Mouse (Mus musculus): ENCODE measurements around the gene Gm17657. TPM values are rescaled to one million over a fixed set of nuclear protein-coding genes. Genes with fewer than 3 reads are reported as not detected.

The Gm17657 gene
- polyA plus RNA-seq, 1 experiment from 2014 or later, result not detected

GRCm38 (mm10) chr17:29488257-29488977 lies 61.0 kb downstream of the Gm17657 start:
- DNase-seq (ENCODE audit: low spot score) (no peak), ATAC-seq (ENCODE audit: insufficient read depth, low FRiP score, low TSS enrichment) (no peak)
- Histone ChIP-seq H3K4me3 (ENCODE audit: low read depth, low read length) (no peak overlapping the region), H3K27me3 (ENCODE audit: control insufficient read depth, insufficient read depth, low read length) (no peaks in the 10 kb centered on the region), H3K4me2 (ENCODE audit: low read depth) (peak overlapping the region; percentile 82; the same call in 1 of the 2 replicates), H3K27ac (ENCODE audit: low read depth, low read length) (0 out of 2 replicates have a peak overlapping the region, but pooled peaks have one; percentile 7), H3K4me1 (ENCODE audit: control insufficient read depth, insufficient read depth, low read length) (peaks cover 10% of the 10 kb centered on the region; the same call in 1 of the 2 replicates), H3K36me3 (ENCODE audit: control insufficient read depth, insufficient read depth, low read length) (no peaks in the 10 kb centered on the region), H3K9me3 (ENCODE audit: control insufficient read depth, low read length) (no peaks in the 10 kb centered on the region), H3K9ac (ENCODE audit: low read length) (no peak overlapping the region; the same call in 1 of the 2 replicates)
- WGBS, result 76% methylated on average over 8 of the region's 8 CpGs

- 81% methylated on average over 3 of the region's 3 CpGs for WGBS
- no peak overlapping the region for H3K4me3 ChIP-seq (ENCODE audit: low read depth, low read length)
- no peaks in the 10 kb centered on the region for H3K9me3 ChIP-seq (ENCODE audit: control insufficient read depth, low read length)
- no peak overlapping the region for H3K27ac ChIP-seq (ENCODE audit: low read depth, low read length)
- no peak overlapping the region for H3K9ac ChIP-seq (ENCODE audit: low read length)
- no peak for DNase-seq (ENCODE audit: low spot score)
- ATAC-seq (ENCODE audit: insufficient read depth, low FRiP score, low TSS enrichment), result no peak
- H3K36me3 ChIP-seq (ENCODE audit: control insufficient read depth, insufficient read depth, low read length), result no peaks in the 10 kb centered on the region
- H3K4me1 ChIP-seq (ENCODE audit: control insufficient read depth, insufficient read depth, low read length), result peaks cover 6% of the 10 kb centered on the region; the same call in 1 of the 2 replicates
- no peak overlapping the region for H3K4me2 ChIP-seq (ENCODE audit: low read depth)
- no peaks in the 10 kb centered on the region for H3K27me3 ChIP-seq (ENCODE audit: control insufficient read depth, insufficient read depth, low read length)
These were observed 63.9 kb downstream of the Gm17657 start for GRCm38 (mm10) chr17:29485336-29486233.

GRCm38 (mm10) chr17:29484431-29484830 lies 65.0 kb downstream of the Gm17657 start:
- peaks cover 6% of the 10 kb centered on the region; the same call in 1 of the 2 replicates for H3K4me1 ChIP-seq (ENCODE audit: control insufficient read depth, insufficient read depth, low read length)
- no peaks in the 10 kb centered on the region for H3K9me3 ChIP-seq (ENCODE audit: control insufficient read depth, low read length)
- no peaks in the 10 kb centered on the region for H3K27me3 ChIP-seq (ENCODE audit: control insufficient read depth, insufficient read depth, low read length)
- H3K27ac ChIP-seq (ENCODE audit: low read depth, low read length), result no peak overlapping the region
- WGBS, result 85% methylated on average over 2 of the region's 2 CpGs
- no peak for ATAC-seq (ENCODE audit: insufficient read depth, low FRiP score, low TSS enrichment)
- no peak overlapping the region for H3K4me3 ChIP-seq (ENCODE audit: low read depth, low read length)
- no peaks in the 10 kb centered on the region for H3K36me3 ChIP-seq (ENCODE audit: control insufficient read depth, insufficient read depth, low read length)
- DNase-seq (ENCODE audit: low spot score), result no peak
- H3K4me2 ChIP-seq (ENCODE audit: low read depth), result no peak overlapping the region
- no peak overlapping the region for H3K9ac ChIP-seq (ENCODE audit: low read length)

- Histone ChIP-seq H3K4me3 (ENCODE audit: low read depth, low read length) (no peak overlapping the region), H3K9me3 (ENCODE audit: control insufficient read depth, low read length) (no peaks in the 10 kb centered on the region), H3K4me2 (ENCODE audit: low read depth) (no peak overlapping the region), H3K36me3 (ENCODE audit: control insufficient read depth, insufficient read depth, low read length) (no peaks in the 10 kb centered on the region), H3K27ac (ENCODE audit: low read depth, low read length) (no peak overlapping the region), H3K27me3 (ENCODE audit: control insufficient read depth, insufficient read depth, low read length) (no peaks in the 10 kb centered on the region), H3K9ac (ENCODE audit: low read length) (no peak overlapping the region), H3K4me1 (ENCODE audit: control insufficient read depth, insufficient read depth, low read length) (no peaks in the 10 kb centered on the region)
- DNase-seq (ENCODE audit: low spot score) (no peak), ATAC-seq (ENCODE audit: insufficient read depth, low FRiP score, low TSS enrichment) (no peak)
- WGBS, result 97% methylated on average over 2 of the region's 2 CpGs
These were observed 66.2 kb downstream of the Gm17657 start for GRCm38 (mm10) chr17:29483282-29483681.

- ATAC-seq (ENCODE audit: insufficient read depth, low FRiP score, low TSS enrichment) (no peak), DNase-seq (ENCODE audit: low spot score) (no peak)
- no peak overlapping the region for H3K9ac ChIP-seq (ENCODE audit: low read length)
- H3K27ac ChIP-seq (ENCODE audit: low read depth, low read length), result no peak overlapping the region
- no peaks in the 10 kb centered on the region for H3K4me1 ChIP-seq (ENCODE audit: control insufficient read depth, insufficient read depth, low read length)
- H3K27me3 ChIP-seq (ENCODE audit: control insufficient read depth, insufficient read depth, low read length), result no peaks in the 10 kb centered on the region
- H3K9me3 ChIP-seq (ENCODE audit: control insufficient read depth, low read length), result no peaks in the 10 kb centered on the region
- 88% methylated on average over 7 of the region's 7 CpGs for WGBS
- no peaks in the 10 kb centered on the region for H3K36me3 ChIP-seq (ENCODE audit: control insufficient read depth, insufficient read depth, low read length)
- no peak overlapping the region for H3K4me3 ChIP-seq (ENCODE audit: low read depth, low read length)
- H3K4me2 ChIP-seq (ENCODE audit: low read depth), result no peak overlapping the region
These were observed 66.8 kb downstream of the Gm17657 start for GRCm38 (mm10) chr17:29482632-29483031.

GRCm38 (mm10) chr17:29480256-29480655 lies 69.2 kb downstream of the Gm17657 start:
- Histone ChIP-seq H3K36me3 (ENCODE audit: control insufficient read depth, insufficient read depth, low read length) (no peaks in the 10 kb centered on the region), H3K4me3 (ENCODE audit: low read depth, low read length) (no peak overlapping the region), H3K4me2 (ENCODE audit: low read depth) (no peak overlapping the region), H3K4me1 (ENCODE audit: control insufficient read depth, insufficient read depth, low read length) (no peaks in the 10 kb centered on the region), H3K27me3 (ENCODE audit: control insufficient read depth, insufficient read depth, low read length) (no peaks in the 10 kb centered on the region), H3K9ac (ENCODE audit: low read length) (no peak overlapping the region), H3K9me3 (ENCODE audit: control insufficient read depth, low read length) (no peaks in the 10 kb centered on the region), H3K27ac (ENCODE audit: low read depth, low read length) (no peak overlapping the region)
- DNase-seq (ENCODE audit: low spot score), result no peak
- 83% methylated on average over 2 of the region's 2 CpGs for WGBS
- no peak for ATAC-seq (ENCODE audit: insufficient read depth, low FRiP score, low TSS enrichment)

GRCm38 (mm10) chr17:29478271-29478670 lies 71.2 kb downstream of the Gm17657 start:
- Histone ChIP-seq H3K4me3 (ENCODE audit: low read depth, low read length) (no peak overlapping the region), H3K9me3 (ENCODE audit: control insufficient read depth, low read length) (no peaks in the 10 kb centered on the region), H3K36me3 (ENCODE audit: control insufficient read depth, insufficient read depth, low read length) (no peaks in the 10 kb centered on the region), H3K4me1 (ENCODE audit: control insufficient read depth, insufficient read depth, low read length) (no peaks in the 10 kb centered on the region), H3K27me3 (ENCODE audit: control insufficient read depth, insufficient read depth, low read length) (no peaks in the 10 kb centered on the region), H3K9ac (ENCODE audit: low read length) (no peak overlapping the region), H3K4me2 (ENCODE audit: low read depth) (no peak overlapping the region), H3K27ac (ENCODE audit: low read depth, low read length) (no peak overlapping the region)
- DNase-seq (ENCODE audit: low spot score) (no peak), ATAC-seq (ENCODE audit: insufficient read depth, low FRiP score, low TSS enrichment) (no peak)
- WGBS, result 90% methylated on average over 4 of the region's 4 CpGs

GRCm38 (mm10) chr17:29477357-29477756 lies 72.1 kb downstream of the Gm17657 start:
- Histone ChIP-seq H3K9me3 (ENCODE audit: control insufficient read depth, low read length) (no peaks in the 10 kb centered on the region), H3K27me3 (ENCODE audit: control insufficient read depth, insufficient read depth, low read length) (no peaks in the 10 kb centered on the region), H3K4me2 (ENCODE audit: low read depth) (no peak overlapping the region), H3K4me1 (ENCODE audit: control insufficient read depth, insufficient read depth, low read length) (no peaks in the 10 kb centered on the region), H3K27ac (ENCODE audit: low read depth, low read length) (no peak overlapping the region), H3K4me3 (ENCODE audit: low read depth, low read length) (no peak overlapping the region), H3K36me3 (ENCODE audit: control insufficient read depth, insufficient read depth, low read length) (no peaks in the 10 kb centered on the region), H3K9ac (ENCODE audit: low read length) (no peak overlapping the region)
- no peak for ATAC-seq (ENCODE audit: insufficient read depth, low FRiP score, low TSS enrichment)
- no peak for DNase-seq (ENCODE audit: low spot score)
- WGBS, result 87% methylated on average over 10 of the region's 10 CpGs

Measured in neural tube, embryonic 11.5 days (tissue).